Mouse (Mus musculus) olfactory bulb, adult 2 months (tissue): ENCODE results near the gene Kcnj6. TPM values are rescaled to one million over a fixed set of nuclear protein-coding genes. Genes with fewer than 3 reads are reported as not detected.

ENCODE experiments used
- H3K27ac ChIP-seq: fragments of 200-500 bp; 2 replicates; pipeline ENCODE4 v1.5.1; 2012; ENCODE audit warnings: low read depth, low read length; ENCODE audit not compliant: insufficient read depth
- H3K4me1 ChIP-seq: fragments of 200-500 bp; 2 replicates; pipeline ENCODE4 v1.6.1; 2012; ENCODE audit warnings: low read length; ENCODE audit not compliant: control insufficient read depth, insufficient read depth
- H3K4me3 ChIP-seq: fragments of 200-500 bp; 2 replicates; pipeline ENCODE4 v1.5.1; 2012; ENCODE audit warnings: mild to moderate bottlenecking, low read depth, low read length, moderate library complexity; ENCODE audit not compliant: insufficient read depth
- CTCF ChIP-seq: fragments of 200-500 bp; IDR thresholded peaks from 2 replicates; pipeline ENCODE4 v1.5.1; 2012; ENCODE audit warnings: low read depth, mild to moderate bottlenecking, low read length, moderate library complexity; ENCODE audit not compliant: insufficient read depth
- POLR2A ChIP-seq: fragments of 200-500 bp; IDR thresholded peaks from 2 replicates; pipeline ENCODE4 v1.6.1; 2012; ENCODE audit warnings: mild to moderate bottlenecking, low read depth, low read length, moderate library complexity; ENCODE audit not compliant: insufficient read depth
- WGBS: fragments of 180-500 bp; shearing (Covaris S2); methylation state at CpG from one replicate; pipeline ENCODE4 v1.1.7; 2018; 5-methylcytosine and 5-hydroxymethylcytosine counted together
- polyA plus RNA-seq: library from polyadenylated mRNA; stranded (reverse); fragments of >200 nt; gene quantifications from 2 replicates; pipeline ENCODE4 v1.2.4, GENCODE M21; 2012; ENCODE audit warnings: low replicate concordance; ENCODE audit not compliant: missing spikeins, insufficient read depth, insufficient read length

The Kcnj6 gene
- polyA plus RNA-seq, 1 experiment = not detected

DNA sequence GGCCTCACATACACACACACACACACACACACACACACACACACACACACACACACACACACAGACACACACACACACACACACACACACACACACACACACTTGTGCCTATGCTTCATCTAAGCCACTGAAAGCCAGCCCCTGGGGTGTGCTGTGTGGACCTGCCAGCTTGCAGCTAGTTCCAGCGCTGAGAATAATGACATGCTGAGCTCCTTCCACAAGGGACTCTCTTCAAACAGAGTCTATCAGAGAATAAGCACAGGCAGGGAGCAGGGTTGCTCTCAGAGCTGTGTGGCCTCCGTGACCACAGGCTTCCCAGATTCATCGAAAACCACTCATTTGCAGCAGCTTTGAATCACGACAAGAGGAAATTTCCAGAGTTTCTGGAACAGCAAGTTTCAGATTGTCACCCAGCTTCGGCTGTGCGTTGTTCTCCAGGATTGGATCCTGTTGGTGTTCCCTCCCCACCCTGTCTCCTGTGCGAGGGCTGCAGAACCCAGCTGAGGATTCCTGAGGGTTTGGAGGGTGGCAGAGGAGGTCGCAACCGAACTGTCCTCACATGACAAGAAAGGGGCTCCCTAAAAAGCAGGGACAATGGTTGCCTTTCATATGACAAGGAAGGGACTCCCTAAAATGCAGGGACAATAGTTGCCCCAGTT lies 124.8 kb downstream of the Kcnj6 start:
- no peak for TF ChIP-seq CTCF
- no peak for TF ChIP-seq POLR2A
- WGBS = 17% methylated on average over 9 of the region's 9 CpGs
- Histone ChIP-seq H3K4me3 (no peak overlapping the region), H3K27ac (peak overlapping the region; percentile 40; the same call in 1 of the 2 replicates), H3K4me1 (peaks cover 30% of the 10 kb centered on the region)

DNA sequence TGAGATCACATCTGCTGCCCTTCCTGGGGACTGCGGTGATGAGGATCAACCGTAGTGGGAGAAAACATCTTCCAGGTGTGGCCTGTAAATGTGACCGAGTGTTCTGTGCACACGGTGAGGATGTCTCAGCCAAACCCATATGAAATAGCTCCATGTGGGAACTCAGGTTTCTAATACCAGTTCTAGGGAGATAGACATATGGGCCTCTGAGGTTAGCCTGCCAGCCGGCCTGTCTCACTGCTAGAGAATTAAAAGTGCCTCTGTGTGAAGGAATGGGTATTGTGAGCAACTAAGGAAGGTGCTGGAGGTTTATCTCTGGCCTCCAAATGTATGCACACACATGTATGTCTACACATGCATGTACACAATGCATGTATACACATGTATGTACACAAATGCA lies 129.1 kb downstream of the Kcnj6 start:
- 90% methylated on average over 5 of the region's 5 CpGs for WGBS
- no peak overlapping the region for H3K4me3 ChIP-seq
- TF ChIP-seq POLR2A (no peak), CTCF (no peak)
- peaks cover 33% of the 10 kb centered on the region for H3K4me1 ChIP-seq
- H3K27ac ChIP-seq = no peak overlapping the region

DNA sequence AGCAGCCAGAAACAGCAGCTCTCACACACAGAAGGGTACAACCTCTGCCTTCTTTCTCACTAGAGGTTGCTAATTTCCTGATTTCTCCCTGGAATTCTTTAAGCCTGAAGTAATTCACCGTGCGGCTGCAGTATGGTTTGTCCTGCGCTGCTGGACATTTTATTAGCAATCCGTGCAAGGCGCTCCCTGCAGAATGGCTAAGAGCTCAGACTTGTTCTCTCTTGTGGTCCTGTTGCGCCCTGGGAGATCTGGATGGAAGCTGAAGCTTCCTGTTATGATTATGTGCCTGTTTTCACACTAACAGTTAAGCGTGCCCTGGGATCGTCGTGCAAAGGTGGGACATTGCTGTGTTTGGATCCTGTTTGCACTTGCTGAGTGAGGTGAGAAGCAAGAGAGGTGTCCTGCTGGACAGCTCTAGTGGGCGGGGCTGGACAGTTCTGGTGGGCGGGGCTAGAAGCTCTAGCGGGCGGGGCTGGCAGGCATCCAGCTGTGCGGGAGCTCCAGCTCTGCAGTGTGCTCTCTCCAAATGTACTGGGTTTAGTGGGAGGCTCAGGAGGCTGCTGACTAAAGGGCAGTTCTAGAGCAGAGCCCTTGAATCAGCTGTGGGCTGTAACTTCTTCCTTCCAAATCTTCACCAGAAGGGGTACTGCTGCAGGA lies 131.1 kb downstream of the Kcnj6 start:
- Histone ChIP-seq H3K4me3 (no peak overlapping the region), H3K27ac (no peak overlapping the region), H3K4me1 (peaks cover 18% of the 10 kb centered on the region)
- TF ChIP-seq CTCF (no peak), POLR2A (no peak)
- 42% methylated on average over 14 of the region's 14 CpGs for WGBS

DNA sequence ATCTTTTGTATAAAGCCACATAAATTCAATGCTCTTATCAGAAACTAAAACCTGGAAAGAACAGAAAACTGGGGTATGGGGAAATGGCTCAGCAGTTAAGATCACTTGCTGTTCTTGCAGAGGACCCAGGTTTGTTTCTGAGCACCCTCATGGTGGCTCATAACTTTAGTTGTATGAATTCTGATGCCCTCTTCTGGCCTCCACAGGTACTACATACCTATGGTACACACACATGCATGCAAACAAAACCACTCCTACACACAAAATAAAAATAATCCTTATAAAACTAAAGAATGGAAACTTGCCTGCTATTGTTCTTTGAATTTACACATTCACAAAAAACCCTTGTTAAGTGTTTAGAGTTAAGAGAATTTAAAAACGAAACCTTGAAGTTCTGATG lies 131.7 kb downstream of the Kcnj6 start:
- 21% methylated on average over 1 of the region's 1 CpGs for WGBS
- H3K27ac ChIP-seq = no peak overlapping the region
- H3K4me3 ChIP-seq = no peak overlapping the region
- H3K4me1 ChIP-seq = peaks cover 18% of the 10 kb centered on the region
- TF ChIP-seq POLR2A = no peak

DNA sequence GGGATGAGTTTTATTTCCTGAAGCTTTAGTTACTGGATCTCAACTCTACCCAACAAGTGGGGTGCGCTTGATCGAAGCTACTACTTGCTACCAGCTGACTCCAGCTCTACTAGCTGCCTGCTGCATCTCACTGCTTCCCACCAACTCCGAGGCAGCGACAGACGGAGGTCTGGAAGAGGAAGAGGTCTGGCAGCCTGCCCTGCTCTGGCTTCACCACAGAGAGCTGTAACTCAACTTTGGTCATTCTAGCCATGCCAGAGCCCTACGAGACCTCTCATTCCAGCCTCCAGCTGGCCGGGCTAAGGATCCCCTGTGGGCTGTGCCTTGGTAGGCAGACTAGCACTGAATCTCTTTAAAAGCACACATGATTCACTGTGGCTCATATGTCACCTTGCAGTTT lies 132.4 kb downstream of the Kcnj6 start:
- WGBS = 81% methylated on average over 7 of the region's 7 CpGs
- H3K4me1 ChIP-seq = peaks cover 18% of the 10 kb centered on the region
- H3K4me3 ChIP-seq = no peak overlapping the region
- no peak overlapping the region for H3K27ac ChIP-seq
- TF ChIP-seq CTCF = no peak
- TF ChIP-seq POLR2A = no peak

DNA sequence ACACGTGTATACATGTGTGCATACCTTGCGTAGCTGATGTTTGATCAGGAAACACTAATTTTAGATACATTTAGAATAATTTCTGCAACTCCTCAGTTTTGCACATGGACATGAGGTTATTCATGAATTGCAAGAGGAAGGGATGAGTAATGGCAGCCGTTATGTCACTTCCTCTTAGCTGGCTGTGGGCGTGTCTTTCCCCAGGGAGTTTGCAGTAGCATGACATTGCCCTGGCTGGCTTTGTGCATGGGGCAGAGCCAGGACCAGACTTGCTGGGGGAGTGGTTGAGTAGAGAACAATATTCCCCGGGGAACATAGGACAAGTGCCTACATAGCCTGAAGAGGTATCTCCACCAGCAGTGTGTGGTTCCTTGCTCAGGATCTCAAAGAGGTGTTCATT lies 134.0 kb downstream of the Kcnj6 start:
- WGBS = 92% methylated on average over 5 of the region's 5 CpGs
- no peak for TF ChIP-seq POLR2A
- TF ChIP-seq CTCF = no peak
- Histone ChIP-seq H3K4me1 (peaks cover 13% of the 10 kb centered on the region), H3K4me3 (no peak overlapping the region), H3K27ac (no peak overlapping the region)

DNA sequence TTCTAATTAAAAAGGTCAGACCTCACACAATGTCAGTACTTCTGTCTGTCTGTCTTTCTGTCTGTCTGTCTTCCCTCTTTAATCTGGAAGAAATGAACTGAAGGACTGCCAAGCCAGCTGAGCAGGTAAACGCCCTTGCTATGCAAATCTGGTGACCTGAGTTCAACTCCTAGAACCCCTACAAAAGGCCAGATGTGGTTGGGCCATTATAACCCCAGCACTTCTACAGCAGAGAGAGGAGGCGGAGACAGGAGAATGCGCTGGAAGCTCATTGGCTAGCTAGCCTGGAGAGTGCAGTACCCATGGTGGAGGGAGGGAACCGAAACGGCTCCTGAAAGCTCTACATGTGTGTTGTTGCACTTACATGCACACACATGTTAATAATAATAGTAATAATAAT lies 141.5 kb downstream of the Kcnj6 start:
- Histone ChIP-seq H3K4me3 (no peak overlapping the region), H3K4me1 (peaks cover 9% of the 10 kb centered on the region), H3K27ac (no peak overlapping the region)
- 92% methylated on average over 5 of the region's 5 CpGs for WGBS
- no peak for TF ChIP-seq CTCF
- TF ChIP-seq POLR2A = no peak

DNA sequence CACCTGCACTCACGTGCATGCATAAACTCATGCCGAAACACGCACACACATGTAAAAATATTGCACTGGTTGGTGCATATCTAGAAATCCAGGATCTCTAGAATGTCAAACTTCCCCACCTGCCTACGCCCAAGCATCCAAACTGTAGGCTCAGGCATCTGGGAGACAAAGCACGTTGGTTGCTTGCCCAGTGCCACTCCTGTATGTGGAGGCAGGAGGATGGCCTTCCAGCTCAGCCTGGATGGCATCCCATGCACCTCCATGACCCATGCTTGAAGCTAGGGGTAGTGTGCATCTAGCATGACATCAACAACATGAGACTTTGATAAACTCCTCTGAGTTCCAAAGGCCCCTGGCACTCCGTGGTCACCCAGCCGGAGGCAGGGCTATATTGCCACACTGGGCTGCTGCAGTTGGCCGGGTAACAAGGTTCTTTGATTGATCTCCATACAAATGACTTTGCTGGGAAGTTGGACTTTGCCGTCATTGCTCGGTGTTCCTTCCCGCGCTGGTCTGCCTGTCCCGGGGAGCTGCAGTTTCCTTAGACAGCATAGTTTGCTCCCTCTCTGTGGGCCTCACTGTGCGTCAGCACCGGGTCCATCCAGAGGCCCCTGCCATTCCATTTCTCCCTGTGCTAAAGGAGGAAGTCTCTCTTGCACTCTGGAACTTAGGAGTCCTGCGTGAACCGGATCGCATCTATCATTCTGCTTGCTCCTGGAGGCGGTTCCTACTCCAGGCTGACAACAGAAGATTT lies 144.9 kb downstream of the Kcnj6 start:
- 77% methylated on average over 19 of the region's 19 CpGs for WGBS

DNA sequence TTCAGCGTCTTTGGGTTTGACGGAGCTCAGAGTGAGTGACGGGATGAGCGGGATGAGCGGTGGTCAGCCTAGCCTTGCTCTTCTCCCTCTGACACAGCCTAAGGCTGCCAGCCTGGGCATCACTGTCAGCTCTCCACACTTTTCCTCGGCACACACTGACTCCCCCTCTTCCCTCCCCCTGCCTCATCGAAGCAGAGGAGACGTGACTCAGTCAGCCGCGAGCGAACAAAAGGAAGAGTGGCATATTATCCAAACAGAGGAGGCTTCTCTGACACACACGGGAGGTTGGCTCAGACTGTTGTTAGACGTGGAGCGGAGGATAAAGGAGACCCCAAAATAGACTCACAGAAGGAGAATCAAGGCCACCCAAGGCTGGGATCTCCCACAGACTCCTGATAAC lies 147.1 kb downstream of the Kcnj6 start:
- peaks cover 24% of the 10 kb centered on the region for H3K4me1 ChIP-seq
- no peak overlapping the region for H3K4me3 ChIP-seq
- TF ChIP-seq POLR2A (no peak; the same call in 1 of the 2 replicates), CTCF (no peak)
- WGBS = 34% methylated on average over 14 of the region's 14 CpGs
- H3K27ac ChIP-seq = no peak overlapping the region

More for the DNA sequence above, 144.9 kb downstream of the Kcnj6 start:
- TF ChIP-seq CTCF (no peak), POLR2A (no peak)
- Histone ChIP-seq H3K4me3 (no peak overlapping the region), H3K4me1 (peaks cover 24% of the 10 kb centered on the region), H3K27ac (no peak overlapping the region)
